Mouse (Mus musculus) midbrain, embryonic 11.5 days (tissue): ENCODE measurements around the gene 4931406P16Rik. TPM values are rescaled to one million over a fixed set of nuclear protein-coding genes. Genes with fewer than 3 reads are reported as not detected.

Experiments
- ATAC-seq: fragments of 200-750 bp; cut with Nextera tagmentation; 2 replicates; pipeline ENCODE4 v1.8.0; 2017; ENCODE audit warnings: moderate TSS enrichment, moderate library complexity; ENCODE audit not compliant: low FRiP score
- DNase-seq: peaks from one replicate; pipeline ENCODE4 v3.0.0; 2015; ENCODE audit warnings: low spot score; ENCODE audit errors: missing footprints
- H3K27ac ChIP-seq: fragments of 300-500 bp; sonication (generic); 2 replicates; pipeline ENCODE4 v1.5.1; 2014; ENCODE audit warnings: low read depth, low read length
- H3K27me3 ChIP-seq: fragments of 300-500 bp; sonication (generic); 2 replicates; pipeline ENCODE4 v1.6.1; 2014; ENCODE audit warnings: mild to moderate bottlenecking, low read length, moderate library complexity, mixed read lengths; ENCODE audit not compliant: control insufficient read depth, insufficient read depth
- H3K36me3 ChIP-seq: fragments of 300-500 bp; sonication (generic); 2 replicates; pipeline ENCODE4 v1.6.1; 2014; ENCODE audit warnings: mild to moderate bottlenecking, low read length, moderate library complexity, mixed read lengths; ENCODE audit not compliant: control insufficient read depth, insufficient read depth
- H3K4me1 ChIP-seq: fragments of 300-500 bp; sonication (generic); 2 replicates; pipeline ENCODE4 v1.6.1; 2014; ENCODE audit warnings: low read length; ENCODE audit not compliant: control insufficient read depth, insufficient read depth
- H3K4me2 ChIP-seq: fragments of 300-500 bp; sonication (generic); 2 replicates; pipeline ENCODE4 v1.6.1; 2014; ENCODE audit warnings: mild to moderate bottlenecking, moderate library complexity
- H3K4me3 ChIP-seq: fragments of 300-500 bp; sonication (generic); 2 replicates; pipeline ENCODE4 v1.5.1; 2014; ENCODE audit warnings: low read depth, low read length
- H3K9ac ChIP-seq: fragments of 300-500 bp; sonication (generic); 2 replicates; pipeline ENCODE4 v1.6.1; 2014; ENCODE audit warnings: low read length
- H3K9me3 ChIP-seq: fragments of 300-500 bp; sonication (generic); 2 replicates; pipeline ENCODE4 v1.6.1; 2016; ENCODE audit warnings: low read length; ENCODE audit not compliant: control insufficient read depth
- WGBS: fragments of 180-500 bp; shearing (Covaris S2); extraction: QIAGEN DNeasy Blood & Tissue Kit; methylation state at CpG from one replicate; pipeline ENCODE4 v1.1.7; 2014; 5-methylcytosine and 5-hydroxymethylcytosine counted together
- polyA plus RNA-seq: library from polyadenylated mRNA; unstranded; fragments of >200 nt; fragmentation: Nextera tagmentation; extraction: Ambion mirVana; gene quantifications from 2 replicates; pipeline ENCODE4 v1.2.1, GENCODE M21; 2014

Gene 4931406P16Rik
- polyA plus RNA-seq, 1 experiment from 2014 or later, result 27.4 TPM

- no peaks in the 10 kb centered on the region for H3K4me1 ChIP-seq
- H3K36me3 ChIP-seq, result no peaks in the 10 kb centered on the region
- DNase-seq, result no peak
- no peak for ATAC-seq
- no peak overlapping the region for H3K4me2 ChIP-seq
- no peaks in the 10 kb centered on the region for H3K27me3 ChIP-seq
- 89% methylated on average over 3 of the region's 3 CpGs for WGBS
- no peaks in the 10 kb centered on the region for H3K9me3 ChIP-seq
- no peak overlapping the region for H3K9ac ChIP-seq
- no peak overlapping the region for H3K27ac ChIP-seq
- no peak overlapping the region for H3K4me3 ChIP-seq
Measured at GRCm38 (mm10) chr7:34301952-34302351, 11.4 kb downstream of the 4931406P16Rik start.

- H3K27ac ChIP-seq, result no peak overlapping the region
- no peak overlapping the region for H3K4me2 ChIP-seq
- no peak overlapping the region for H3K9ac ChIP-seq
- no peaks in the 10 kb centered on the region for H3K4me1 ChIP-seq
- no peak overlapping the region for H3K4me3 ChIP-seq
- no peak for DNase-seq
- H3K36me3 ChIP-seq, result no peaks in the 10 kb centered on the region
- 82% methylated on average over 2 of the region's 2 CpGs for WGBS
- no peak for ATAC-seq
- H3K27me3 ChIP-seq, result no peaks in the 10 kb centered on the region
- no peaks in the 10 kb centered on the region for H3K9me3 ChIP-seq
Measured at GRCm38 (mm10) chr7:34298818-34299217, 14.5 kb downstream of the 4931406P16Rik start.

GRCm38 (mm10) chr7:34296124-34296523, 17.2 kb downstream of the 4931406P16Rik start:
- H3K27ac ChIP-seq, result no peak overlapping the region
- ATAC-seq (no peak), DNase-seq (no peak)
- no peaks in the 10 kb centered on the region for H3K27me3 ChIP-seq
- H3K9me3 ChIP-seq, result no peaks in the 10 kb centered on the region
- no peak overlapping the region for H3K4me3 ChIP-seq
- no peak overlapping the region for H3K4me2 ChIP-seq
- H3K4me1 ChIP-seq, result no peaks in the 10 kb centered on the region
- no peak overlapping the region for H3K9ac ChIP-seq
- no peaks in the 10 kb centered on the region for H3K36me3 ChIP-seq
- 91% methylated on average over 3 of the region's 3 CpGs for WGBS

GRCm38 (mm10) chr7:34292633-34293032, 20.7 kb downstream of the 4931406P16Rik start:
- ATAC-seq, result no peak
- WGBS, result 96% methylated on average over 2 of the region's 2 CpGs

GRCm38 (mm10) chr7:34291265-34291664, 22.1 kb downstream of the 4931406P16Rik start:
- Histone ChIP-seq H3K9ac (no peak overlapping the region), H3K4me3 (no peak overlapping the region), H3K27ac (no peak overlapping the region), H3K27me3 (no peaks in the 10 kb centered on the region), H3K4me1 (no peaks in the 10 kb centered on the region), H3K36me3 (no peaks in the 10 kb centered on the region), H3K9me3 (no peaks in the 10 kb centered on the region), H3K4me2 (no peak overlapping the region)
- WGBS, result 89% methylated on average over 1 of the region's 1 CpGs
- DNase-seq, result no peak
- no peak for ATAC-seq

More at GRCm38 (mm10) chr7:34292633-34293032, 20.7 kb downstream of the 4931406P16Rik start:
- no peak for DNase-seq
- H3K36me3 ChIP-seq, result no peaks in the 10 kb centered on the region
- H3K27ac ChIP-seq, result no peak overlapping the region
- no peak overlapping the region for H3K4me2 ChIP-seq
- H3K27me3 ChIP-seq, result no peaks in the 10 kb centered on the region
- H3K9me3 ChIP-seq, result no peaks in the 10 kb centered on the region
- no peaks in the 10 kb centered on the region for H3K4me1 ChIP-seq
- H3K4me3 ChIP-seq, result no peak overlapping the region
- no peak overlapping the region for H3K9ac ChIP-seq

GRCm38 (mm10) chr7:34290450-34291151, 22.8 kb downstream of the 4931406P16Rik start:
- ATAC-seq, result no peak
- Histone ChIP-seq H3K27ac (no peak overlapping the region), H3K4me1 (no peaks in the 10 kb centered on the region), H3K4me2 (no peak overlapping the region), H3K4me3 (no peak overlapping the region), H3K27me3 (no peaks in the 10 kb centered on the region), H3K36me3 (no peaks in the 10 kb centered on the region), H3K9ac (no peak overlapping the region), H3K9me3 (no peaks in the 10 kb centered on the region)
- DNase-seq, result no peak

GRCm38 (mm10) chr7:34277656-34278055, 35.7 kb downstream of the 4931406P16Rik start:
- ATAC-seq (no peak), DNase-seq (no peak)
- no peak overlapping the region for H3K9ac ChIP-seq
- no peak overlapping the region for H3K4me2 ChIP-seq
- H3K27me3 ChIP-seq, result no peaks in the 10 kb centered on the region
- H3K9me3 ChIP-seq, result no peaks in the 10 kb centered on the region
- H3K4me3 ChIP-seq, result no peak overlapping the region
- no peaks in the 10 kb centered on the region for H3K4me1 ChIP-seq
- H3K27ac ChIP-seq, result no peak overlapping the region
- 92% methylated on average over 2 of the region's 2 CpGs for WGBS
- 0 out of 2 replicates have a peak, but pooled peaks cover 2% of the 10 kb centered on the region for H3K36me3 ChIP-seq

- Histone ChIP-seq H3K27ac (no peak overlapping the region), H3K4me2 (no peak overlapping the region), H3K4me3 (no peak overlapping the region), H3K27me3 (no peaks in the 10 kb centered on the region), H3K9ac (no peak overlapping the region), H3K4me1 (no peaks in the 10 kb centered on the region), H3K9me3 (no peaks in the 10 kb centered on the region), H3K36me3 (0 out of 2 replicates have a peak, but pooled peaks cover 2% of the 10 kb centered on the region)
- DNase-seq (no peak), ATAC-seq (no peak)
- WGBS, result 98% methylated on average over 3 of the region's 3 CpGs
Measured at GRCm38 (mm10) chr7:34276066-34276465, 37.3 kb downstream of the 4931406P16Rik start.

- DNase-seq (no peak), ATAC-seq (no peak)
- Histone ChIP-seq H3K9ac (no peak overlapping the region), H3K36me3 (0 out of 2 replicates have a peak, but pooled peaks cover 2% of the 10 kb centered on the region), H3K4me2 (no peak overlapping the region), H3K9me3 (no peaks in the 10 kb centered on the region), H3K27me3 (no peaks in the 10 kb centered on the region), H3K4me1 (no peaks in the 10 kb centered on the region), H3K4me3 (no peak overlapping the region), H3K27ac (no peak overlapping the region)
- 85% methylated on average over 4 of the region's 4 CpGs for WGBS
Measured at GRCm38 (mm10) chr7:34272465-34272864, 40.9 kb downstream of the 4931406P16Rik start.
